Mouse (Mus musculus): ENCODE data around the gene Dync1li2.
A peak's percentile ranks its signal among the peaks of the same experiment; 100 is the strongest.

Gene Dync1li2

GRCm38 (mm10) chr8:104442299-104443124 lies at the start of gene Dync1li2:
Dync1li2 (minus strand) TSS chr8:104443047.
- peak; percentile 97 for DNase-seq (ENCODE audit: low read depth)

- no peak for DNase-seq (ENCODE audit: low read depth)
Measured at GRCm38 (mm10) chr8:104479091-104479490, 36.2 kb upstream of the Dync1li2 start.

GRCm38 (mm10) chr8:104472465-104472864 lies 29.6 kb upstream of the Dync1li2 start:
- DNase-seq (ENCODE audit: low read depth), result no peak

- no peak for DNase-seq (ENCODE audit: low read depth)
Measured at GRCm38 (mm10) chr8:104467463-104467862, 24.6 kb upstream of the Dync1li2 start.

GRCm38 (mm10) chr8:104452177-104452576 lies 9.3 kb upstream of the Dync1li2 start:
- DNase-seq (ENCODE audit: low read depth), result no peak

GRCm38 (mm10) chr8:104448796-104449195 lies 5.9 kb upstream of the Dync1li2 start:
- no peak for DNase-seq (ENCODE audit: low read depth)

- no peak for DNase-seq (ENCODE audit: low read depth)
Measured at GRCm38 (mm10) chr8:104446016-104446415, 3.2 kb upstream of the Dync1li2 start.

GRCm38 (mm10) chr8:104445248-104445647 lies 2.4 kb upstream of the Dync1li2 start:
- DNase-seq (ENCODE audit: low read depth), result no peak

GRCm38 (mm10) chr8:104443125-104443679 lies 355 bp upstream of the Dync1li2 start:
- peak; percentile 33 for DNase-seq (ENCODE audit: low read depth)

- DNase-seq (ENCODE audit: low read depth), result peak; percentile 30
Measured at GRCm38 (mm10) chr8:104441613-104442012, 1.2 kb downstream of the Dync1li2 start.

GRCm38 (mm10) chr8:104439461-104439860 lies 3.4 kb downstream of the Dync1li2 start:
- DNase-seq (ENCODE audit: low read depth), result no peak

GRCm38 (mm10) chr8:104437494-104438135 lies 5.2 kb downstream of the Dync1li2 start:
- no peak for DNase-seq (ENCODE audit: low read depth)

- DNase-seq (ENCODE audit: low read depth), result no peak
Measured at GRCm38 (mm10) chr8:104436591-104436990, 6.3 kb downstream of the Dync1li2 start.

GRCm38 (mm10) chr8:104436038-104436437 lies 6.8 kb downstream of the Dync1li2 start:
- DNase-seq (ENCODE audit: low read depth), result peak; percentile 93

GRCm38 (mm10) chr8:104434826-104435354 lies 8.0 kb downstream of the Dync1li2 start:
- no peak for DNase-seq (ENCODE audit: low read depth)

- DNase-seq (ENCODE audit: low read depth), result no peak
Measured at GRCm38 (mm10) chr8:104434275-104434674, 8.6 kb downstream of the Dync1li2 start.

- no peak for DNase-seq (ENCODE audit: low read depth)
Measured at GRCm38 (mm10) chr8:104433191-104433842, 9.5 kb downstream of the Dync1li2 start.

GRCm38 (mm10) chr8:104432656-104433055 lies 10.2 kb downstream of the Dync1li2 start:
- no peak for DNase-seq (ENCODE audit: low read depth)

- no peak for DNase-seq (ENCODE audit: low read depth)
Measured at GRCm38 (mm10) chr8:104430230-104430629, 12.6 kb downstream of the Dync1li2 start.

- DNase-seq (ENCODE audit: low read depth), result no peak
Measured at GRCm38 (mm10) chr8:104427703-104428102, 15.1 kb downstream of the Dync1li2 start.

GRCm38 (mm10) chr8:104422313-104422712 lies 20.5 kb downstream of the Dync1li2 start:
- no peak for DNase-seq (ENCODE audit: low read depth)

- no peak for DNase-seq (ENCODE audit: low read depth)
Measured at GRCm38 (mm10) chr8:104416022-104416421, 26.8 kb downstream of the Dync1li2 start.

Data from naive thymus-derived CD4-positive, alpha-beta T cell, adult 2 months (primary cell).